Comparison of ENCODE assay signal across 22 mouse cellular contexts in the genomic region with DNA sequence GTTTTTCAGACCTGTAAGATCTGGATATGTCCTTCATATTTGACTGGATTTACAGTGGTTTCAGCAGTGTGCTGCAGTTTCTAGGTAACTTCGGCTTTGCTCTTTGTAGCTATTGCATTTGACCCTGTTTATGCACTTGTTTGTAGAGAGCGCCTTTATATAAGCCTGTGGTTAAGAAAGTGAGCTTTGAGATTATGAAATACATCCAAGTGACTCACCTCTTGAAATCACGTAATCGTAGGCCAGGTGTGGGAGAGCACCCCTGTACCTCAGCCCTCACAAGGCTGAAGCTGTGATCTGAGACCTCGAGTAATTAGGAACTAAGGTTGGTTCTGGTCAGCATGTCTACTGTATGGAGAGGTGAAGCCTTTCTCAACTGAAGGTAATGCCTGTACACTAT. TPM values are rescaled to one million over a fixed set of nuclear protein-coding genes. Genes with fewer than 3 reads are reported as not detected.
DNase-seq lines count a peak whose midpoint lies in the region; ATAC-seq and TF ChIP-seq lines count a peak whose summit lies in the region.
"Had no signal": no experiment of that assay in that cellular context is flagged by ENCODE, and none has a peak within 500 bp of the region (broad histone marks: within the 10 kb centered on the region; RNA-seq: fewer than 3 reads in every experiment).

No protein-coding gene starts in this region.

- H3K27me3 ChIP-seq in intestine, postnatal 0 days (replicated peaks; ENCODE audit: control insufficient read depth, insufficient read depth, low read length): no peaks in the 10 kb centered on the region
- H3K27me3 ChIP-seq in intestine, embryonic 16.5 days (replicated peaks; ENCODE audit: control insufficient read depth, insufficient read depth, low read length): no peaks in the 10 kb centered on the region
- no peaks in the 10 kb centered on the region for H3K27me3 ChIP-seq in liver, postnatal 0 days (ENCODE audit: insufficient read depth, low read length)
- no peaks in the 10 kb centered on the region for H3K27me3 ChIP-seq in liver, embryonic 12.5 days (replicated peaks)
- H3K27me3 ChIP-seq: embryonic facial prominence, embryonic 13.5 days; embryonic facial prominence, embryonic 15.5 days; forebrain, embryonic 12.5 days had no signal

- DNase-seq in liver, postnatal 0 days: no peak
- peak; percentile 53 for DNase-seq in lung, postnatal 25 days (ENCODE audit: low spot score)
- no peak for DNase-seq in lung, postnatal 14 days
- DNase-seq: adrenal gland, adult 2 months; adrenal gland, postnatal 10 days; adrenal gland, postnatal 25 days; cerebellum, adult 11 months; cerebellum, adult 18-20 months; cerebellum, adult 8-10 months; cerebellum, adult 9-11 months; cerebellum, postnatal 14 days; cerebellum, postnatal 36 days; embryo, embryonic 11 days had no signal

- TF ChIP-seq EP300 in liver, postnatal 0 days (IDR thresholded peaks at IDR 0.05; ENCODE audit: low read depth): peak; percentile 44; the same call in 1 of the 2 replicates

- no peak overlapping the region for H3K4me2 ChIP-seq in intestine, postnatal 0 days (replicated peaks; ENCODE audit: low read depth)
- no peak overlapping the region for H3K4me2 ChIP-seq in intestine, embryonic 16.5 days (ENCODE audit: low read depth, low read length)
- H3K4me2 ChIP-seq in liver, postnatal 0 days (ENCODE audit: low read depth, low read length): 0 out of 2 replicates have a peak overlapping the region, but pooled peaks have one; percentile 29
- H3K4me2 ChIP-seq in liver, embryonic 12.5 days: no peak overlapping the region
- H3K4me2 ChIP-seq: embryonic facial prominence, embryonic 13.5 days; embryonic facial prominence, embryonic 15.5 days; forebrain, embryonic 12.5 days had no signal

- peak; percentile 57 for ATAC-seq in intestine, postnatal 0 days
- no peak for ATAC-seq in intestine, embryonic 16.5 days
- peak; percentile 66 for ATAC-seq in liver, postnatal 0 days
- ATAC-seq in liver, embryonic 12.5 days: no peak
- ATAC-seq: forebrain, embryonic 14.5 days had no signal

- H3K4me3 ChIP-seq in intestine, postnatal 0 days (ENCODE audit: low read depth, low read length): no peak overlapping the region
- H3K4me3 ChIP-seq in intestine, embryonic 16.5 days (ENCODE audit: low read length): no peak overlapping the region
- no peak overlapping the region for H3K4me3 ChIP-seq in liver, postnatal 0 days (ENCODE audit: low read depth, low read length)
- H3K4me3 ChIP-seq in liver, embryonic 12.5 days: no peak overlapping the region
- H3K4me3 ChIP-seq: embryonic facial prominence, embryonic 13.5 days; embryonic facial prominence, embryonic 15.5 days; erythroblast, embryonic 14.5 days; forebrain, embryonic 10.5 days; forebrain, embryonic 12.5 days had no signal

- no peak overlapping the region for H3K9ac ChIP-seq in intestine, postnatal 0 days (ENCODE audit: low read depth, low read length)
- H3K9ac ChIP-seq in intestine, embryonic 16.5 days (ENCODE audit: low read depth, low read length): no peak overlapping the region
- no peak overlapping the region for H3K9ac ChIP-seq in liver, postnatal 0 days (replicated peaks)
- H3K9ac ChIP-seq in liver, embryonic 12.5 days: no peak overlapping the region
- H3K9ac ChIP-seq: embryonic facial prominence, embryonic 13.5 days; embryonic facial prominence, embryonic 15.5 days; forebrain, embryonic 12.5 days had no signal

- no peak for TF ChIP-seq CTCF in intestine, postnatal 0 days (IDR thresholded peaks at IDR 0.05; ENCODE audit: low read depth)
- TF ChIP-seq CTCF in liver, postnatal 0 days (IDR thresholded peaks at IDR 0.05; ENCODE audit: low read depth): no peak

- H3K36me3 ChIP-seq in intestine, postnatal 0 days (ENCODE audit: control insufficient read depth, insufficient read depth): peaks cover 44% of the 10 kb centered on the region
- 0 out of 2 replicates have a peak, but pooled peaks cover 5% of the 10 kb centered on the region for H3K36me3 ChIP-seq in intestine, embryonic 16.5 days (ENCODE audit: control insufficient read depth, insufficient read depth, low read length)
- H3K36me3 ChIP-seq in liver, postnatal 0 days (replicated peaks; ENCODE audit: insufficient read depth, low read length): peaks cover 28% of the 10 kb centered on the region
- peaks cover 54% of the 10 kb centered on the region for H3K36me3 ChIP-seq in liver, embryonic 12.5 days

- no peaks in the 10 kb centered on the region for H3K9me3 ChIP-seq in intestine, postnatal 0 days (ENCODE audit: control insufficient read depth)
- H3K9me3 ChIP-seq in intestine, embryonic 16.5 days (ENCODE audit: control insufficient read depth, low read length): no peaks in the 10 kb centered on the region
- H3K9me3 ChIP-seq in liver, postnatal 0 days (ENCODE audit: low read length): no peaks in the 10 kb centered on the region
- H3K9me3 ChIP-seq in liver, embryonic 12.5 days (replicated peaks): no peaks in the 10 kb centered on the region; the same call in 1 of the 2 replicates
- H3K9me3 ChIP-seq: embryonic facial prominence, embryonic 13.5 days; embryonic facial prominence, embryonic 15.5 days; forebrain, embryonic 10.5 days; forebrain, embryonic 12.5 days had no signal

- no peaks in the 10 kb centered on the region for H3K4me1 ChIP-seq in intestine, postnatal 0 days (replicated peaks; ENCODE audit: control insufficient read depth, insufficient read depth, low read length)
- H3K4me1 ChIP-seq in intestine, embryonic 16.5 days (ENCODE audit: control insufficient read depth, insufficient read depth, low read length): no peaks in the 10 kb centered on the region
- peaks cover 6% of the 10 kb centered on the region; the same call in 1 of the 2 replicates for H3K4me1 ChIP-seq in liver, postnatal 0 days (ENCODE audit: insufficient read depth)
- peaks cover 25% of the 10 kb centered on the region for H3K4me1 ChIP-seq in liver, embryonic 12.5 days
- H3K4me1 ChIP-seq: embryonic facial prominence, embryonic 13.5 days; embryonic facial prominence, embryonic 15.5 days; forebrain, embryonic 10.5 days; forebrain, embryonic 12.5 days had no signal

- 64% methylated on average over 5 of the region's 5 CpGs for WGBS in intestine, postnatal 0 days
- WGBS in intestine, embryonic 16.5 days: 89% methylated on average over 5 of the region's 5 CpGs
- 71% methylated on average over 5 of the region's 5 CpGs for WGBS in liver, postnatal 0 days (ENCODE audit: insufficient replicate concordance)
- 78% methylated on average over 5 of the region's 5 CpGs for WGBS in liver, embryonic 12.5 days (ENCODE audit: insufficient replicate concordance)

- H3K27ac ChIP-seq in intestine, postnatal 0 days (ENCODE audit: low read depth, low read length): no peak overlapping the region
- no peak overlapping the region for H3K27ac ChIP-seq in intestine, embryonic 16.5 days (ENCODE audit: low read length)
- H3K27ac ChIP-seq in liver, postnatal 0 days (ENCODE audit: low read depth): peak overlapping the region; percentile 72
- H3K27ac ChIP-seq in liver, embryonic 12.5 days: no peak overlapping the region
- H3K27ac ChIP-seq: embryonic facial prominence, embryonic 13.5 days; embryonic facial prominence, embryonic 15.5 days; forebrain, embryonic 10.5 days; forebrain, embryonic 12.5 days had no signal

RNA-seq across cellular contexts. Expression of a gene that starts 14.0 kb away (rescaled TPM):
- polyA plus RNA-seq in intestine, postnatal 0 days (2015; fragmentation: Nextera tagmentation; extraction: Ambion mirVana): 442 and 470 TPM in 2 replicates
- 218 and 226 TPM in 2 replicates for polyA plus RNA-seq in intestine, embryonic 16.5 days (2015; fragmentation: Nextera tagmentation; extraction: Ambion mirVana)
- polyA plus RNA-seq in liver, postnatal 0 days (2015; fragmentation: Nextera tagmentation; extraction: Ambion mirVana): 204 TPM in 2 replicates
- polyA plus RNA-seq in liver, embryonic 12.5 days (2016; fragmentation: Nextera tagmentation; extraction: Ambion mirVana): 84.8 and 88.7 TPM in 2 replicates

RNA-seq across cellular contexts. Expression of a gene that starts 14.0 kb away (rescaled TPM):
- 47.1 and 49.1 TPM in 2 replicates for polyA plus RNA-seq in intestine, postnatal 0 days (2015; fragmentation: Nextera tagmentation; extraction: Ambion mirVana)
- polyA plus RNA-seq in intestine, embryonic 16.5 days (2015; fragmentation: Nextera tagmentation; extraction: Ambion mirVana): 21.2 and 27.6 TPM in 2 replicates
- polyA plus RNA-seq in liver, postnatal 0 days (2015; fragmentation: Nextera tagmentation; extraction: Ambion mirVana): 14.1 and 15.0 TPM in 2 replicates
- polyA plus RNA-seq in liver, embryonic 12.5 days (2016; fragmentation: Nextera tagmentation; extraction: Ambion mirVana): 9.9 and 11.0 TPM in 2 replicates

Comparison
In these comparisons a context has a peak if more than half of its experiments do, and no peak if none do; other contexts are left out.
1. ATAC-seq: peak in intestine, postnatal 0 days (single experiment) and liver, postnatal 0 days (single experiment); none in intestine, embryonic 16.5 days (single experiment) and liver, embryonic 12.5 days (single experiment).